Mouse (Mus musculus) heart, adult 9 months (tissue): ENCODE results near the gene Rbm38.

Experiments used
- DNase-seq, 2 experiments: peaks; one replicate each; pipeline ENCODE4 v3.0.0; 2022; ENCODE audit warnings: low spot score in 2 of 2

Rbm38 gene

DNA sequence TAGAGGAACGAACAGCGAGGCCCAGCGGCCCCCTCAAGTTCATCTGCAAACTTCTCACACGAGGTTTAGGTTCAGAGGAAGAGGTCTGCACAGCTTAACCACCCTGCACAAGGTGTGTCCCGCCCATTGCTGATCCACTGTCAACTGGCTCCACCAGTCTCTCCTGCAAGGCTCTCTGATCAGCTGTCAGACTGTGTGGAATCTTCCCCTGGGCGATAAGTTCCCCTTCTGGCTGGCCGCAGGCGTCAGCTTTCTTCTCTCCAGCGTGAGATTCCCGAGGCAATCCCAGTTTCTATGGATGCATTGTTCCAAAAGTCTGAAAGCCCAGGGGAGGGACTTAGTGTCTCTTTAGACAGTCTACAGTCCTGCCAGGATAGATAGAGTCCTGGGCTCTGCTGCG is 38.0 kb downstream of the Rbm38 start:
- no peak for DNase-seq

- DNase-seq, result no peak
Observed at GRCm38 (mm10) chr2:173060450-173060849, 40.2 kb downstream of the Rbm38 start.

DNA sequence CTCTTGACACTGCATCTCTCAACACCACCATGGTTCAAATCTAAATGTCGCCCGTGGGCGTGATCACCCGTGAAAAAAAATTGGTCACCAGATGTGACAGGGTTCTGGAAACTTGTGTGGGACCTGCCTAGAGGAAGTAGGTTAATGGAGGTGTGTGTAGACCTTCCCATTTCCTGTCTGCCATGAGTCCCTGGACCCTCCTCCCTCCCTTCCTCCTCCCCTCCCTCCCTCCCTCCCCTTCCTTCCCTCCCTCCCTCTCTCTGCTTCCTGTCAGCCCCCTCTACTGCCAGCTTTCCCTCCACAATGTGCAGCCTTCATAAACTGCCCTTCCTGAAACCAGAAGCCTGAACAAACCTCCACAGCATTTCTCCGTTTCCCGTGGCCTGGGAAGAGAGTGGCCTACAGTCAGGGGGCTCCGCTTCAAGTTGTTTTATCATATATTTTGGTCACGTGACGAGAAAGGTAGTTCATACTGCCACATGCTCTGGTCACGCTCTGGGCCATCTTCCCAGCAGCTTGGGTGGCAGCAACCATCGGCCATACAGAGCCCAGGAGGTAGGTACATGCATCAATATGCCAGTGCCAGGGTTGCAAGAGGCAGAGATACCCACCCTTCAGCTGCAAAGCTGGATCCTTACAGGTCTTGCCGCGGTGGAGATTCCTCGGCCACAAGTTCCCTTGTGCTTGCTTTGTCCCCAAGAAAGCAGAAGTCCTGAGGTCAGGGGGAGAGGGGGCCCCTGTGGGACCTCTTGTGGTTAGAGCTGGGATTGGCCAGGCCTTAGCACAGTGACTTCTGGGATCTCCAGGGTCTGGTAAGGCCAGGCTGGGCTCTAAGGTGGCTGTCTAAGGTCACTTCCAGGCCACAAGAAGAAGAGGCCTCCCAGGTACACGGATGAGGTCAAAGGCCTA is 41.4 kb downstream of the Rbm38 start:
- DNase-seq, result no peak

- no peak for DNase-seq
Observed at GRCm38 (mm10) chr2:173063219-173063618, 42.9 kb downstream of the Rbm38 start.

DNA sequence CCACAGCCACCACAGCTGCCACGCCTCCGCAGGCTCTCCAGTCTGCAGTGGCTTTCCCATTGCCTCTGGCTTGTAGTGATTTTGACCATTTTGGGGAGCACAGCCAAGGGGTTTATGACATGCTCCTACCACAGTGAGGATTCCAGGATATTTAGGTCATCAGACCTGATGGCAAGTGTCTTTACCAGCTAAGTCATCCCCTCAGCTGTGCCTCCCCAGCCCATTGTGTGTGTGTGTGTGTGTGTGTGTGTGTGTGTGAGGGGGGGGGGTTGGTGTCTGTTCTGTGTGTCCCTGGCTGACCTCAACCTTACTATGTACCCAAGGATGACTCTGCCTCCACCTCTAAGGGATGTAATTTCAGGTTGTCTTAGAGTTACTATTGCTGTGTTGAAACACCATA is 44.6 kb downstream of the Rbm38 start:
- no peak for DNase-seq

DNA sequence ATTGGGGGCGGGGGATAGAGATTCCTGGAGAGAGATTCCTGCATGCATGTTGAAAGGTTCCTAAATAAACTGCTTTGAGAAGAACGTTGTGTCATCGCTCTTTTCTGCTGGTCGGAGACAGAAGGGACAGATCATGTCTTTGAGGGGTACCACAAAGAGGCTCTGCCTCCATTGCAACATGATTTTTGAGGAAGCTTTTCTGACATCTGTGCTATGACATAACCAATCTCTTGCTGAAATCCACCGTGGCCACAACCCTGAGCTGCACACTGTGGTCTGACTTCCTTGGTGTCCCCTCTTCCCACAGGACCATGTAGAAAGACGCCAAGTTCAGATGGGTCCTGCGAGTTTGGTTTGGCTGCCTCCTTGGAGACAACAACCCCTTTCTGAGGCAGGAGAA is 52.6 kb downstream of the Rbm38 start:
- DNase-seq, result no peak

- no peak for DNase-seq
Observed at GRCm38 (mm10) chr2:173073666-173074065, 53.4 kb downstream of the Rbm38 start.

DNA sequence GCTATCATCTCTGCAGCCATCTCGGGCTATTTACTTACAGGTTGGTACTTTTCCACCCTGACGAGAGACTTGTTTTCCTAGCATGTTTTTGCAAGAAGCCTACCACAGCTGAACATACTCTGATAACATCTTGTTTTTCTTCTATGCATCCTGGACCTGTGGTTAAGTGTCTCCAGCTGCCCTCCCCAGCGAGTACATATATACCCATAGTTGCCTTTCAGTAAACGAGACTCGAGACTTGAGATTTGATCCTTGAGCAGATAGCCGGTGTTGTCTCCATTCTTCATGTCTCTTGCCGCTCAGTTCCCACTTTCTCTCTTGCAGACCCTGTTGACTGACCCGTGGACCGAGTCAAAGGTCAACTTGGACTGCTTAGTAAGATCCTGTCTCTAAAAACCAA is 56.6 kb downstream of the Rbm38 start:
- DNase-seq, result no peak

GRCm38 (mm10) chr2:173079766-173080549 is 59.7 kb downstream of the Rbm38 start:
- DNase-seq, result no peak

DNA sequence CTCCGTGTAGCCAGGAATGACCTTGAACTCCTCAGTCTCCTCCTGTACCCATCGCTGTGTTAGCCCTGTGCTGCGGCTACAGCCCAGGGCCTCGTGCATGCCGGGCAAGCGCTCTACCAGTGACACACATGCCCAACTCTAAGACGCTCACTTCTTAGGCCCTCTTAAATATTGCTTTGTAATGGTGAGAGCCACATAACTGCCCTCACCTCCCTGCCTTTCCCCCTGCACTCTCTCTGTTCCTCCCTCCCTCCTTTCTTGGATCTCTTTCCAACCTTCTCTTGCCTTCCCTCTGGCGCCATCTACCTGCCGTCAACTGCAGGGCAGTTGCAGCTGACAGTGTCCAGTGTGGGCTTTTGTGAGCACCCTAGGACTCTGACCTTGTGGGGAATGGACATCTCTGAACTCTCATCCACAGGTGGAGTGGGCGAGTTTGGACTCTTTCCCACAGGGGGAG is 60.5 kb downstream of the Rbm38 start:
- peak; percentile 36 to 73 for DNase-seq

DNA sequence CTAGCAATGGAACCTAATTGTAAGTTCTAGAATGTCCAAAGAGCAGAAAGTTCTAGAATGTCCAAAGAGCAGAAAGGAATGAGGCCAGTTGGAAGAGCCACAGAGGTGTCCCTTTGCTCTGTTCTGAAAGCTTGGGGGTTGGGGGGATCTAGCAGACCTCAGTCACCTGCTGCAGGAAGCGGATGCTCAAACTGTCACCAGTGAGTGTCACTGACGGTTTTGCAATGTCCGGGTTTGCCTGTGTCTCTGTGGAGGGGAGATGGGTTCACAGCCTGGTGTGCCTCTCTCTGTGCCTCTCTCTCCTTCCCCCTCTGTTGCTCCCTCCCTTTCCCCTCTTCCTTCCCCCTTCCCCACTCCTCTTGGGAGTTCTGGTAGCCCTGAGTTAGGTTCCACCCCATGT is 62.4 kb downstream of the Rbm38 start:
- DNase-seq, result no peak

- DNase-seq, result no peak
Observed at GRCm38 (mm10) chr2:173083106-173083505, 62.8 kb downstream of the Rbm38 start.

DNA sequence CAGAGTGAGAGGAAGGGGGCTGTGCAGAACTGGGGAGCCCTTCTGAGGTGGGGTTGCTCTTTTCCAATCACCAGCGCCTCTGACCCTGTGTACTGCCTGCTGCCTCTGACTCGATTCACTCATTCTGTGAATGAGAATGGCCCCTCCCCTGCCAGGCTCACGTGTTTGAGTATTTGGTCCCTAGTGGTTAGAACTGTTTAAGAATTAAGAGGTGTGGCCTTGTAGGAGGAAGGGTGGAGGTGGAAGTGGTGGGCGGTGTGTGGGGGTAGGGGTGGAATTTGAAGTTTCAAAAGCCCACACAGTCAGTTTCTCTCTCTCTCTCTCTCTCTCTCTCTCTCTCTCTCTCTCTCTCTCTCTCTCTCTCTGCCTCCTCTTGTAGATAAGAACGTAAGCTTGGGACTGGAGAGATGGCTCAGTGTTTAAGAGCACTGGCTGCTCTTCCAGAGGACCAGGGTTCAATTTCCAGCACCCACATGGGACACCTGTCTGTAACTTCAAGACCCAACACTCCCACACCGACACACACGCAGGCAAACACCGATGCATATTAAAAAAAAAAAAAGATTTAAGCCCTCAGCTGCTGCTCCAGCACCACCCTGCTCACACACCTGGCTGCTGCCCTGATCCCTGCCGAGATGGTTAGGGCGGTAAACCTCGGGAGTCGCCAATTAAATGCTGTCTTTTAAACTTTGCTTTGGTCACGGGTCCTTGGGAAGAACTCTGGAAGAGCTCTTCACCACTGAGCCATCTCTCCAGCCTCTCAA is 63.6 kb downstream of the Rbm38 start:
- DNase-seq, result peak in 1 of 2 experiments; percentile 12
